Mouse (Mus musculus): ENCODE measurements at regions not wholly inside any gene's neighbourhood (a gene's known extent, or its start where the extent isn't known, plus 50 kb on each side); places are given as distances from the start of the nearest gene placed in this dataset.
A peak's percentile ranks its signal among the peaks of the same experiment; 100 is the strongest.

- DNase-seq (ENCODE audit: low spot score) = no peak
These were observed 55.1 kb upstream of the Gpc1 start for GRCm38 (mm10) chr1:92776353-92776752.

DNA sequence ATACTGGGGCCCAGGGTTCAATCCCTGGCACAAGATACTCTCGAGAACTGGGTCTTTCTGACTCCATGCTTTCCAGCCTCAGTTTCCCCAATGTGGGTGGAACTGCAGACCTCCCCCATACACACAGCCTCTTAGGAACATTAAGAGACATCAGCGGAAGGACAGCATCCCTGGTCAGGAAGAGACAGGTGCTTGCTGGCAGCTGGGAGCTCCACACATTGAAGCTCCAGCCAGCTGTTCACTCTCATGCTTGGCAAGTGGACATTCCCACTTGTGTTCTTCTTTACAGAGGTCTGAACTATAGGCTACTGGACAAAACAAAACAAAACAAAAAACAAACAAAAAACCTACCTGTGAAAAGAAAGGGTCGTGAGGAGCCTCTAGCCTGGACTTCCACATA lies 55.5 kb upstream of the Gpc1 start:
- no peak for DNase-seq (ENCODE audit: low spot score)

DNA sequence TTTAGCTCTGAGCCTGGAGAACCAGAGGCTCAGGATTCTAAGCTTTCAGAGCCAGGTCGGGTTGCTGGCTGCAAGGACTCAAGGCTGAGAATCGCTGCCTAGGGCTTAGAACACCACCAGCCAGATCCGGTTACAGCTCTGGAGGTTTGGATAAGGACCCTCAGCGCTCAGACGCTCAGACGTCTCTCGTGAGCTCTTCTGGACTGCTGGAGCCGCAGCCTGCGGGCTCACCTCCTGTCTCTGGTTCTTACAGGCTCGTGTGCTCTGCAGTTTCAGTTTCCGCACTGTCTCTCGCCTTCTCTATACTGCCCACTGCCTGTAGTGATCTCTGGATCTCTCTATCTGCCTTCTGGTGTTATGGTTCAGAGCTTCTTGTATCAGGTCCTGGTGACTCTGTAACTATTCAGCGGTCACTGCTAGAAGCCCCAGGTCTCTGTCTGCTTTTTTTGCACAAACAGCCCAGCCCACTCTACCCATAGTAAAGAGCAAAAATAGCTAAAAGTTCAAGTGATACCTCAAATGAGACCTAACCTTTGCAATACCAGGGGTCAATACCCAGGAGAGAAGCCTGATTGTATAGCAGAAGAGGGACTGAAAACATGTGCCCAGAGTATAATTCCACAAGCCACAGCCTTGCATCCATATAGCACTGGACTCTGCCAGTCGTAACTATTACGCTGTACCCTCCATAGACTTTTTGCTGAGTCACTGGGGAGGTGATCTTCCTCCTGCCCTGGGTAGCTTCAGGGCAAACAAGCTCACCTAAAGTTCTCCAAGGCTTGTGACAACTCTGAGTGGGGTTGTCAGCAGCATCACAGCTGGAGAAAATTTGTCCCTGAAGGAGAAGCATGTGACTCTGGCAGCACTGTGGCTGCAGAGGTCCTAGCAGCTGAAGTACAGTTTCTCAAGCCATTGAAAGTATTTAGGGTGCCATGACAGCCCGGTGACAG lies 56.4 kb upstream of the Gpc1 start:
- DNase-seq (ENCODE audit: low spot score) = no peak

DNA sequence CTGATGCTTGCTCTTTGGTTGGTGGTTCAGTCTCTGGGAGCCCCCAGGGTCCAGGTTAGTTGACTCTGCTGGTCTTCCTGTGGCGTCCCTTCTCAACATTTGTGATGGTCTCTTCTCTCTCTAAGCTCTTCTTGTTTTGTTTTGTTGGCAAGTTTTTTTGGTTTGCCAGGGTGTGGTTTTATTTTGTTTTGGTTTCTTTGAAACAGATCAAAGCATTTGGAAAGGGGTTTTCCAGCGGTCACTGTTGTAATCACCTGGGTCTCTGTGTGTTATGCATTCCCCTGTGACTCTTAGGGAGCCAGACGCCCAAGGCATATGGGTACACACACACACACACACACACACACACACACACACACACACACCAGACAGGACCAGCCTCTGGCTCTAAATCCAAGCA lies 57.4 kb upstream of the Gpc1 start:
- no peak for DNase-seq (ENCODE audit: low spot score)

DNA sequence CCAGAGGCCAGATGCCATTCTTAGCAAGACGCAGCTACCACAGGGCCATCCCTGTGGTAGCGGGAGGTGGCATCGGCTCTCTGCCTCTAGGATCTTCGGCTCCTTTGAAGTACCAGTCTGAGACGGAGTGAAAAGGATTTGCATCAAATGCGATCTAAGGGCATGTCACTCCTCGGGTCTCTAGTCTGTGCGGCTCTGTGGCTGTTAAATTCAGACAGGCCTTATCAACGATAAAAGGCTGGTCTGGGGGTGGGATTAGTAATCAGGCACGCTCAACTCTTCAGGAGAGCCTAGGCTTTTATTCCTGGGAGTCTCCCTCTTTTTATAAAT lies 58.7 kb upstream of the Gpc1 start:
- no peak for DNase-seq (ENCODE audit: low spot score)

- no peak for DNase-seq (ENCODE audit: low spot score)
These were observed 59.2 kb upstream of the Gpc1 start for GRCm38 (mm10) chr1:92772101-92772783.

DNA sequence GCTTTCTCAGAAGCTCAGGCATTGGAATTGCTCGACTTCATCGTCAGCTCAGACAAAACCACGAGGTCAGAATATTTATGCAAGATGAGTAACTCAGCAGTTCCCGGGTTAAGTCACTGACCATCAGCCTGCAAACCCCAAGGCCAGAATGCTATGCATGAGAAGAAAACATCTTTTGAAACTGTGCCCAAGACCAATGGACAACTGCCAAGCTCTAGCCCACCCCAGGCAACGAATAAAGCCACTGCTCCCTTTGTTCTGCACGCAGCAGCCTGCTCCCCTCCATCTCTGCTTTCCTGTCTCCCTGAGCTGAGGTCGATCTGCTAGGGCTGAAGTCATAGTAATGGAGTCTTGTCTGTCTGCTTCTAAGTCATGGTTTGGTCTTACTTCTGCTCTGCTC lies 61.7 kb upstream of the Gpc1 start:
- DNase-seq (ENCODE audit: low spot score) = no peak

GRCm38 (mm10) chr1:92769156-92769555 lies 62.3 kb upstream of the Gpc1 start:
- DNase-seq (ENCODE audit: low spot score) = no peak

GRCm38 (mm10) chr1:92766496-92766895 lies 64.9 kb upstream of the Gpc1 start:
- DNase-seq (ENCODE audit: low spot score) = no peak

DNA sequence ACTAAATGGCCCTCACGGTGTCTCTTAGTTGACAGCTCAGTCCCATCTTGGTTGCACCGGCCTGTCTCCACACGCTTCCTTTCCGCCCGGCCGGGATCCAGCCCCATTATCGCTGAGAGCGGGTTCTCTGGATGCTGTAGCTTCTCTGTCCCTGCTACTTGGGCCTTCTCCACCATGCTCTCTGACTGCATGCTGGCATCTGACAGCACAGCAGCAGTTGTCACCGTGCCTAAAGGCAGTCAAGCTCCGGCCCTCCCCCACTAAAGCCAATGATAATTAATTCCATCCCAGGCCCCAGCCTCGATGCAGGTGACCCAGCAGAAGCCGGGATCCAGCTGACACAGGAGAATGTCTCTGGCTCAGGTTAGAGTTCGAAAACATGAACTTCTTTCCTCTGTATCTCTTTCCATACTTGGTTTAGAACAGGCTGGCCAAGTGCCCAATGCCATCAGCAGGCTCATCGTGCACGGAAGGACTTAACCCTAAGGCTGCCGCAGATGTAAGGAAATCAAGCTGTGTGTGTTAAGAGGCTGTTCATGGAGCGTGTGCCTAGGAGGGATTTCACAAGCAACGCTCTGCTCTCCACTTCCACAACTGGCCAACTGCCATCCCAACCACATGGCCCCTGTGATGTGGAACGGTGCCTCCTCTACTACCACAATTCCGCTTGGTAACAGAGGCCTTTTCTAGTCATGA lies 76.5 kb upstream of the Gpc1 start:
- DNase-seq (ENCODE audit: low spot score) = peak; percentile 39

GRCm38 (mm10) chr1:92751700-92752136 lies 79.7 kb upstream of the Gpc1 start:
- DNase-seq (ENCODE audit: low spot score) = no peak

GRCm38 (mm10) chr1:92749475-92749874 lies 82.0 kb upstream of the Gpc1 start:
- DNase-seq (ENCODE audit: low spot score) = no peak

DNA sequence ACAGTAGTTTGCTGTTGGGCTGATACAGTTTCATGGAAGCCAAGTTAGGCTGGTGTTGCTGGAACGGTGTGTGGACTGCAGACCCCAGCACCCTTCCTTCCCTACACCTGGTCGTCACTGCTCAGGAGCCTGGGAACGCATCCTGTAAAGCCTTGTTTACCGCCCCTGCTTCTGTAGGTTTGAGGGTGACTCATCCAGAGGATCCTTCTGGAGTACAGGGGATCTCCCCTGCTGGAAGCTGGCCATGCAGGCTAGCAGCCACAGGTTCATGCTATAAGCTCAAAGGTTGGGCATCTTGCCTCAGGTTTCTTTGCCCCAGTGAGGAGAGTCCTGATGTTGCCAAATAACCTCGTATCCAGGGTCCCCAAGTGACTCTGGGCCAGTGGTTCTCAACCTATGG lies 86.2 kb upstream of the Gpc1 start:
- DNase-seq (ENCODE audit: low spot score) = no peak

DNA sequence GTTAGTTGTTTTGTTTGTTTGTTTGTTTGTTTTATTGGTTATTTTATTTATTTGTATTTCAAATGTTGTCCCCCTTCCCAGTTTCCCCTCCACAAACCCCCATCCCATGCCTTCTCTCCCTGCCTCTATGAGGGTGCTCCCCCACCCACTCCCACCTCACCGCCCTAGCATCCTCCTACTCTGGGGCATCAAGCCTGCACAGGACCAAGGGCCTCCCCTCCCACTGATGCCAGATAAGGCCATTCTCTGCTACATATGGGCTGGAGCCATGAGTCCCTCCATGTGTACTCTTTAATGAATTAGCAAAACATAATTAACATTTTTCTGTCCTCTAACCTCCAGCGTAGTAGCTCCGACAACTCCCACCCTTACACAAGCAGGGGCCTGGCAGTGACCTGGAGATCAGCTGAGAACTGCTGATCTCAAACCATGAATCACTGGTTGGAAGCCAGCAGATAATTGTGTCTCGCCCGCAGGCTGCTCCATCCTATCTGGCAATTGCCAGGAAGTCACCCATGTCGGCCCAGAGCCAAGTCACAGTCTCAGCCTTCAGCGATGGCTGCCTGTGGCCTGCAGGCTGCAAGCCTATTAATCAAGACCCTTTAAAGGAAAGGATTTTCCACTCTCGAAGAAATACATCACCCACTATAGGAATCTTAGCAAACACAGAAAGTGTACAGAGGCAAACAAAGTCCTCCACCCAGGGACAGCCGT lies 86.8 kb upstream of the Gpc1 start:
- peak; percentile 19 for DNase-seq (ENCODE audit: low spot score)

DNA sequence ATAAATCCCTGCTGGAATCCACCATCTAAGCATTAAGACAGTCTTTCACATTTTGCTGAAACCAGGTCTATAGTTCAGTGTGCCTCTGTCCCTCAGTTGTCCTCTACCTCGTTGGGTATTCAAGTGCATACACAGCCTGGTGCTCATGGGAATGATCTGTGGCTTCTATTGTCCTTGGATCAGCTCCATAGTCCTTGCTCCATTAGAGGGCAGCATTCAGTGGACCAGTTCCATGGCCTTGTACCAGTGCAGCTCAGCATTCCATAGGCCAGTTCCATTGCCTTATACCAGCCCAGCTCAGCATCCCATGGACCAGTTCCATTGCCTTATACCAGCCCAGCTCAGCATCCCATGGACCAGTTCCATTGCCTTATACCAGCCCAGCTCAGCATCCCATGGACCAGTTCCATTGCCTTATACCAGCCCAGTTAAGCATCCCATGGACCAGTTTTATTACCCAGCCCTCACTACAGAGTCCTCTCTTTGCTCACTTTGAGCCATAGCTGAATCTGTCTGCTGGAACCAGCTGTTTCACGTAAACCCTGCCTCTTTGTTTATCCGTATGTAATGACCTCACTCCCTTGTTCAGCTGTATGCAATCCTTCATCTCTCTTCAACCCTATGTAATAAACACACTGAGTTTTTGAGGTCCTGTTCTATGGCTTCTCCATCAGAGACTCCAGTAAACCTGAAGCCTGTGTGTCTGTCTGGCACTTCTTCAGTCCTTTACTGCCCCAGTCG lies 88.4 kb upstream of the Gpc1 start:
- DNase-seq (ENCODE audit: low spot score) = peak; percentile 36

- no peak for DNase-seq (ENCODE audit: low spot score)
These were observed 89.1 kb upstream of the Gpc1 start for GRCm38 (mm10) chr1:92742300-92742699.

- DNase-seq (ENCODE audit: low spot score) = no peak
These were observed 90.4 kb upstream of the Gpc1 start for GRCm38 (mm10) chr1:92741047-92741446.

- DNase-seq (ENCODE audit: low spot score) = no peak
These were observed 89.1 kb upstream of the Otos start for GRCm38 (mm10) chr1:92737600-92738197.

DNA sequence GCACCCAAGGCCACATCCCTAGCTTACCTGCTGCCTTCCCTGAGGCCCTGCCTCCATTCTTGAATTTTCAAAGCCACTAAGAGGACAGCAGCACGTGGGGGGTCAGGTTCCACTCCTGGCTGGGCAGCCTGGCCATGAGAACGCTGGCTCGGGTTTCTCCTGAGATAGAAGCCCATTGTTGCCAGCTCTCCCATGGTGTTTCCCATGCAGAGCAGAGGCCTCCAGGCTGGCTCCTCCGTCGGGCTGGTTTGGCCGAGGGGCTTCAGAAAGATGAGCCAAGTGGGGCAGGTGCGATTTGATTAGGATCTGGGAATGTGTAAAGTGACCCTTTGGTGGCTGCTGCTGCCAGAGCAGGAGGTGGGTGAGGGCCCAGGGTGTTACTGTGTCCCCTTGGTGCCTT lies 87.8 kb upstream of the Otos start:
- no peak for DNase-seq (ENCODE audit: low spot score)

- no peak for DNase-seq (ENCODE audit: low spot score)
These were observed 85.1 kb upstream of the Otos start for GRCm38 (mm10) chr1:92733732-92734131.

All from layer of hippocampus, adult 11-12 months (tissue).